ENCODE assay signal across 10 mouse cellular contexts in genomic region chr16:22164446-22164845, GRCm38 (mm10). TPM values are rescaled to one million over a fixed set of nuclear protein-coding genes. Genes with fewer than 3 reads are reported as not detected.
A peak's percentile ranks its signal among the peaks of the same experiment; 100 is the strongest.
DNase-seq lines count a peak whose midpoint lies in the region; ATAC-seq and TF ChIP-seq lines count a peak whose summit lies in the region.
"Had no signal": no experiment of that assay in that cellular context is flagged by ENCODE, and none has a peak within 500 bp of the region (broad histone marks: within the 10 kb centered on the region; RNA-seq: fewer than 3 reads in every experiment).

No protein-coding gene starts in this region.

- peaks cover 10% of the 10 kb centered on the region; the same call in 1 of the 2 replicates for H3K36me3 ChIP-seq in hindbrain, embryonic 10.5 days
- no peaks in the 10 kb centered on the region for H3K36me3 ChIP-seq in hindbrain, postnatal 0 days (ENCODE audit: insufficient read depth, low read length)
- no peaks in the 10 kb centered on the region for H3K36me3 ChIP-seq in midbrain, embryonic 13.5 days
- no peaks in the 10 kb centered on the region for H3K36me3 ChIP-seq in midbrain, embryonic 14.5 days (ENCODE audit: control insufficient read depth, insufficient read depth, low read length)
- H3K36me3 ChIP-seq in hindbrain, embryonic 14.5 days (replicated peaks; ENCODE audit: control insufficient read depth, insufficient read depth): no peaks in the 10 kb centered on the region
- no peaks in the 10 kb centered on the region for H3K36me3 ChIP-seq in stomach, embryonic 16.5 days (ENCODE audit: control insufficient read depth, insufficient read depth, low read length)

- no peaks in the 10 kb centered on the region for H3K9me3 ChIP-seq in hindbrain, embryonic 10.5 days
- no peaks in the 10 kb centered on the region for H3K9me3 ChIP-seq in hindbrain, postnatal 0 days (ENCODE audit: low read length)
- no peaks in the 10 kb centered on the region for H3K9me3 ChIP-seq in midbrain, embryonic 13.5 days
- no peaks in the 10 kb centered on the region for H3K9me3 ChIP-seq in midbrain, embryonic 14.5 days (ENCODE audit: control insufficient read depth, low read length)
- no peaks in the 10 kb centered on the region for H3K9me3 ChIP-seq in hindbrain, embryonic 14.5 days (ENCODE audit: control insufficient read depth, low read length)
- H3K9me3 ChIP-seq in stomach, embryonic 16.5 days (replicated peaks; ENCODE audit: control insufficient read depth, low read length): no peaks in the 10 kb centered on the region

- no peaks in the 10 kb centered on the region for H3K27me3 ChIP-seq in hindbrain, embryonic 10.5 days (ENCODE audit: insufficient read depth, poor library complexity, severe bottlenecking)
- no peaks in the 10 kb centered on the region; the same call in 1 of the 2 replicates for H3K27me3 ChIP-seq in hindbrain, postnatal 0 days (ENCODE audit: insufficient read depth, low read length)
- no peaks in the 10 kb centered on the region; the same call in 1 of the 2 replicates for H3K27me3 ChIP-seq in midbrain, embryonic 13.5 days
- no peaks in the 10 kb centered on the region for H3K27me3 ChIP-seq in midbrain, embryonic 14.5 days (ENCODE audit: control insufficient read depth, insufficient read depth, low read length)
- no peaks in the 10 kb centered on the region for H3K27me3 ChIP-seq in hindbrain, embryonic 14.5 days (ENCODE audit: control insufficient read depth, insufficient read depth, low read length)
- no peaks in the 10 kb centered on the region for H3K27me3 ChIP-seq in stomach, embryonic 16.5 days (ENCODE audit: control insufficient read depth, insufficient read depth, low read length)

- H3K27ac ChIP-seq in hindbrain, embryonic 10.5 days: no peak overlapping the region
- H3K27ac ChIP-seq in hindbrain, postnatal 0 days: no peak overlapping the region
- H3K27ac ChIP-seq in midbrain, embryonic 13.5 days: no peak overlapping the region
- H3K27ac ChIP-seq in midbrain, embryonic 14.5 days (replicated peaks; ENCODE audit: low read depth, low read length): no peak overlapping the region
- H3K27ac ChIP-seq in hindbrain, embryonic 14.5 days: no peak overlapping the region
- no peak overlapping the region for H3K27ac ChIP-seq in stomach, embryonic 16.5 days (ENCODE audit: low read length)

- 66% methylated on average over 8 of the region's 8 CpGs for WGBS in hindbrain, embryonic 10.5 days
- 48% methylated on average over 8 of the region's 8 CpGs for WGBS in hindbrain, postnatal 0 days
- WGBS in midbrain, embryonic 13.5 days: 60% methylated on average over 8 of the region's 8 CpGs
- WGBS in midbrain, embryonic 14.5 days: 59% methylated on average over 8 of the region's 8 CpGs
- WGBS in hindbrain, embryonic 14.5 days: 56% methylated on average over 8 of the region's 8 CpGs
- WGBS in stomach, embryonic 16.5 days: 40% methylated on average over 8 of the region's 8 CpGs

- no peak for DNase-seq in hindbrain, embryonic 10.5 days (ENCODE audit: low spot score)
- DNase-seq in hindbrain, postnatal 0 days (ENCODE audit: low spot score): no peak
- no peak for DNase-seq in midbrain, embryonic 14.5 days
- no peak for DNase-seq in hindbrain, embryonic 14.5 days (ENCODE audit: low spot score)
- no peak for DNase-seq in layer of hippocampus, postnatal 10 days (ENCODE audit: low spot score in 2 of 2)
- no peak for DNase-seq in adrenal gland, adult 2 months
- DNase-seq: cerebellum, postnatal 14 days; right cerebral cortex, postnatal 25 days had no signal

- H3K9ac ChIP-seq in hindbrain, postnatal 0 days (replicated peaks; ENCODE audit: low read length): no peak overlapping the region
- no peak overlapping the region for H3K9ac ChIP-seq in midbrain, embryonic 13.5 days (replicated peaks)
- H3K9ac ChIP-seq in midbrain, embryonic 14.5 days (replicated peaks; ENCODE audit: low read length): no peak overlapping the region
- H3K9ac ChIP-seq in hindbrain, embryonic 14.5 days: no peak overlapping the region
- no peak overlapping the region; the same call in 1 of the 2 replicates for H3K9ac ChIP-seq in stomach, embryonic 16.5 days (ENCODE audit: low read length)

- H3K4me2 ChIP-seq in hindbrain, postnatal 0 days (ENCODE audit: low read depth, low read length): no peak overlapping the region
- H3K4me2 ChIP-seq in midbrain, embryonic 13.5 days (replicated peaks): 0 out of 2 replicates have a peak overlapping the region, but pooled peaks have one; percentile 89
- H3K4me2 ChIP-seq in midbrain, embryonic 14.5 days (ENCODE audit: low read length): no peak overlapping the region
- H3K4me2 ChIP-seq in hindbrain, embryonic 14.5 days (replicated peaks): peak overlapping the region; percentile 70
- H3K4me2 ChIP-seq in stomach, embryonic 16.5 days (ENCODE audit: low read depth, low read length): peak overlapping the region; percentile 84

- ATAC-seq in hindbrain, postnatal 0 days: no peak
- ATAC-seq in midbrain, embryonic 13.5 days: no peak
- no peak for ATAC-seq in midbrain, embryonic 14.5 days (ENCODE audit: low FRiP score, low TSS enrichment)
- no peak for ATAC-seq in hindbrain, embryonic 14.5 days (ENCODE audit: low FRiP score)
- ATAC-seq in stomach, embryonic 16.5 days (ENCODE audit: insufficient read depth, low FRiP score): no peak

- H3K4me1 ChIP-seq in hindbrain, embryonic 10.5 days (replicated peaks): peaks cover 25% of the 10 kb centered on the region
- no peaks in the 10 kb centered on the region for H3K4me1 ChIP-seq in hindbrain, postnatal 0 days (ENCODE audit: insufficient read depth, low read length)
- H3K4me1 ChIP-seq in midbrain, embryonic 13.5 days (replicated peaks): peaks cover 20% of the 10 kb centered on the region
- H3K4me1 ChIP-seq in midbrain, embryonic 14.5 days (ENCODE audit: control insufficient read depth, insufficient read depth, low read length): peaks cover 17% of the 10 kb centered on the region
- peaks cover 14% of the 10 kb centered on the region for H3K4me1 ChIP-seq in hindbrain, embryonic 14.5 days (replicated peaks; ENCODE audit: control insufficient read depth, insufficient read depth, low read length)
- 0 out of 2 replicates have a peak, but pooled peaks cover 6% of the 10 kb centered on the region for H3K4me1 ChIP-seq in stomach, embryonic 16.5 days (ENCODE audit: control insufficient read depth, insufficient read depth, low read length)

- TF ChIP-seq CTCF in hindbrain, postnatal 0 days (IDR thresholded peaks at IDR 0.05; ENCODE audit: low read depth): no peak

- H3K4me3 ChIP-seq in hindbrain, embryonic 10.5 days: peak overlapping the region; percentile 97
- no peak overlapping the region for H3K4me3 ChIP-seq in hindbrain, postnatal 0 days (ENCODE audit: low read length)
- no peak overlapping the region for H3K4me3 ChIP-seq in midbrain, embryonic 13.5 days (replicated peaks)
- H3K4me3 ChIP-seq in midbrain, embryonic 14.5 days (replicated peaks; ENCODE audit: low read depth, low read length): no peak overlapping the region
- H3K4me3 ChIP-seq in hindbrain, embryonic 14.5 days (replicated peaks; ENCODE audit: low read length): no peak overlapping the region
- peak overlapping the region; percentile 98 for H3K4me3 ChIP-seq in stomach, embryonic 16.5 days (replicated peaks; ENCODE audit: low read length)

RNA-seq across cellular contexts. Expression of gene Igf2bp2, which starts 1.3 kb away (rescaled TPM):
- 141 and 165 TPM in 2 replicates for polyA plus RNA-seq in hindbrain, embryonic 10.5 days (2016; fragmentation: Nextera tagmentation; extraction: Ambion mirVana)
- 15.8 and 19.1 TPM in 2 replicates for total RNA-seq in hindbrain, postnatal 0 days (2014; rRNA removed)
- polyA plus RNA-seq in hindbrain, postnatal 0 days (2015; fragmentation: Nextera tagmentation; extraction: Ambion mirVana): 7.7 and 8.2 TPM in 2 replicates
- 31.8 and 32.2 TPM in 2 replicates for polyA plus RNA-seq in midbrain, embryonic 13.5 days (2015; fragmentation: Nextera tagmentation; extraction: Ambion mirVana)
- 11.8 and 20.2 TPM in 2 replicates for polyA plus RNA-seq in midbrain, embryonic 14.5 days (2014; fragmentation: Nextera tagmentation; extraction: Ambion mirVana)
- 19.4 and 21.6 TPM in 2 replicates for polyA plus RNA-seq in hindbrain, embryonic 14.5 days (2014; fragmentation: Nextera tagmentation; extraction: Ambion mirVana)
- polyA plus RNA-seq in stomach, embryonic 16.5 days (2015; fragmentation: Nextera tagmentation; extraction: Ambion mirVana): 103 and 106 TPM in 2 replicates
- 1 to 10 TPM in 1 of 2 experiments, under 1 TPM in 1; 0.76 to 1.3 TPM for total RNA-seq in layer of hippocampus, postnatal 10 days (2021)
- 1 to 10 TPM; 7.3 to 9.0 TPM for total RNA-seq in adrenal gland, adult 2 months (2021)
- polyA plus RNA-seq in adrenal gland, adult 2 months (2012; rRNA removed): 2.8 and 3.5 TPM in 2 replicates

Comparison
In these comparisons a context has a peak if more than half of its experiments do, and no peak if none do; other contexts are left out.
1. H3K4me3 ChIP-seq: peak in hindbrain, embryonic 10.5 days (single experiment) and stomach, embryonic 16.5 days (single experiment); none in hindbrain, postnatal 0 days (single experiment), midbrain, embryonic 13.5 days (single experiment), midbrain, embryonic 14.5 days (single experiment) and hindbrain, embryonic 14.5 days (single experiment).
2. H3K4me2 ChIP-seq: peak in midbrain, embryonic 13.5 days (single experiment), hindbrain, embryonic 14.5 days (single experiment) and stomach, embryonic 16.5 days (single experiment); none in hindbrain, postnatal 0 days (single experiment) and midbrain, embryonic 14.5 days (single experiment).